Mouse (Mus musculus) gastrocnemius, postnatal 36 days (tissue): ENCODE measurements at regions not wholly inside any gene's neighbourhood (a gene's known extent, or its start where the extent isn't known, plus 50 kb on each side); places are given as distances from the start of the nearest gene placed in this dataset.

Experiments
- DNase-seq, 2 experiments: peaks; one replicate each; pipeline ENCODE4 v3.0.0; 2022
- intact Hi-C: fragments of 180-260 bp; cut with DNase I; formaldehyde crosslinking; loops from one replicate; pipeline ENCODE4 v1.15.1; 2025

DNA sequence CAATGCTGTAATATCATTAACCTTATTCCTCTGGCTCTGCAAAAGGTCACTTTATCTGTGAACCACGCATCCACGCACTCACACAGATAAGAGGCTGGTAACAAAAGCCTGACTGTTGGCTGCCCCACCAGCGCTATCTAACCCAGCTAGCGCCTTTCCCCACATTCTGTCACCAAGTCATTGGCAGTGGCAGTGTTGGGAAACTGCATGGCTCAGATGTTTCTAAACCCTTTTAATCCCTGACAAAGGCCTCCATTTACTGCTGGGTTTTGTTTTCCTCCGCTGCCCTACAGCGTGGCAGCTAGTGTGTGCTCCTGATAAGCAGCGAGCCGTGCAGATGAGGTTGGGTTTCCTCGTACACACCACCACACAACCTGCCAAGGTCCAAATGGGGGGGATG lies 55.7 kb downstream of the Id4 start:
- no peak for DNase-seq
- intact Hi-C loops: no loop called here

GRCm38 (mm10) chr13:48317457-48317856 lies 56.4 kb downstream of the Id4 start:
- intact Hi-C loops: no loop called here
- no peak for DNase-seq

DNA sequence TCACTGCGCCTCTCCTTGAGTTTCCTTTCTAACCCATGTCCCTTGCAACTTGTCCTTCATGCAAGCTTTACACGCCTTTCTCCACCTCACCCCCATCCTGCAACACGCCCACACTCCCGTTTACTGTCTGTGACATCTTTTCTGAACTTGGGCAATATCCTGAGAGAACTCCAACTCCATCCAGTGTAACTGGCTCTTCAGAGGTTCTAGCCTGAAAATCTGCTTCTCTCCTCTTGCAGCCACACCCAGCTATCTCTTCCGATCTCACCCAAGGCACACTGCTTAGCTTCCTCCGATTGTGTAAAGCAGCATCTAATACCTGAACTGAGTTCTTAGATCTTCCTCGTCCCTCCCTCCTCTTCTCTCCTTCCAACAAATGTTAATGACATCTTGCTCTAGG lies 58.0 kb downstream of the Id4 start:
- intact Hi-C loops: no loop called here
- no peak for DNase-seq

DNA sequence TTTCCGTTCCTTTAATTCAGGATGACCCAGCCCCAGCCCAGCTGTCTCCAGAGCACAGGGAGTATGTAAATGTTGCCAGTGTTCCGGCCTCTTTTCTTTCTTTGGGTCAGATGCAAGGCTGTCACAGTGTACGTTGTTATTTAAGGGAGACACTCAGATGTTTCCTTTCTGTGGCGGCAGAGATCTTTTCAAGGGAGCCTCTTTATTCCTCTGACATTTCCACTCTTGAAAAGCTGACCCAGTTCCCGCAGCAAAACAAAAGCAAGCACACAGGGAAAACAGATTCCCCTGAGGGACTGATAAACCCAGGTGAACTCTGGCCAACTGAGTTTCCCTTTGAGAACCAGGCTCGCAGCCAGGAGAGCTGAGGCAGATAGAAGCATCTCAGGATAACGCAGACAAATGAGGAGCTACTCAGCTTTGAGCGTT lies 63.3 kb downstream of the Id4 start:
- no peak for DNase-seq
- intact Hi-C loops: no loop called here

DNA sequence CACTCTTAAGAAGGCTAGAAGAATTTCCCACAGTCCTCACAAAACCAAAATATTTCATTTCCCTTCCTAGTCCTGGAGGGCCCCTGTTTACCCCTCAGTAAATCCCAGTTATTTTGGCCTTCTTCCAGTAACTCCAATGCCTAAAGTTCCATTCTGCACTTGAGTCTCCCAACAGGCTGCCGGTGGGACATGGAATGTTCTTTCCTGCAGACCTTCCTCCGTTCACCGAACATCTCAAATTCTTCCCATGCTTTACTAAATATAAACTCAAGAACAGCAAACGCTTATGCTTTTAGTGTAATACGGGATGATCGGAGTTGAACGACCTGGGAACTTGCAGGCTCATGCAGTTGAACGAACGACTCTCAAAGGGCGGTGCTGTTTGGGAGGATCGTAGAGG lies 69.6 kb downstream of the Id4 start:
- intact Hi-C loops: no loop called here

DNA sequence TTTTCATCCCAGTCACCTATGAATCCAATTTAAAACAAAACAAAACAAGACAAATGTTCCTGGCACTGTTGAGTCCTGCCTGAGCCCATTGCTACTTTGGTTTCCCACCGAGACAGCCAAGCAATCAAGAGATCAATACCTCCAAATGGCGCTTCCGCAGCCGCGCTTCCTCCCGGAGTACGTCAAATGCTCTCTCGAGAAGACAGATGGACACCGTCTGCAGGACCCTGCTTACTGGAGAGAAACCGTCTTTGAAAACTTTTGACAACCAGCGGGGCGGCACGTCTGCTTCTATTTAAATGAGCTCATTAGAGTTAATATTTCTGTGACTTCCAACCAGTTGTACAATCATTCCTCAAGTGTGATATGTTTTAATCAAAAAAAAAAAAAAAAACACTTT lies 75.1 kb downstream of the Id4 start:
- intact Hi-C loops: no loop called here

More for the DNA sequence above, 69.6 kb downstream of the Id4 start:
- no peak for DNase-seq

GRCm38 (mm10) chr13:48336602-48337001 lies 75.6 kb downstream of the Id4 start:
- intact Hi-C loops: no loop called here

More for the DNA sequence above, 75.1 kb downstream of the Id4 start:
- no peak for DNase-seq

DNA sequence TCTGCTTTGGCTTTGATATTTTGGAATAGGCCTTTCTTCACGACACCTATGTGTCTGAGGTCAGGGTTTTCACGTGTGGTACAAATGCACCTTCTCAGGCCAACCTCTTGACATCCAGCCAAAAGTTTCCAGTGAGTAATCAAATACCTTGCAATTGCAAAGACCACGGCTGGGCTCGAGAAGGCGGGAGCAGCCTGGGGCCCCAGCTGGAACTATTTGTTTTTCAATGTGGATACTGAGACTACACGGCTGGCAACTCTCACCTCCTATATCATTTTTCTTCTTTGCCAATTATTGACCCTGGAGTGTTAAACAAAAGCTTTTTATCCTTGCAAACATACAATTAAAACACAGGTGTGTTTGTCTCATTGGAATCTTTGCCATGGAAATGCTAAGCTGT lies 77.5 kb downstream of the Id4 start:
- intact Hi-C loops: no loop called here
- no peak for DNase-seq

More at GRCm38 (mm10) chr13:48336602-48337001, 75.6 kb downstream of the Id4 start:
- no peak for DNase-seq

GRCm38 (mm10) chr13:48350124-48350523 lies 89.1 kb downstream of the Id4 start:
- no peak for DNase-seq
- intact Hi-C loops: no loop called here

DNA sequence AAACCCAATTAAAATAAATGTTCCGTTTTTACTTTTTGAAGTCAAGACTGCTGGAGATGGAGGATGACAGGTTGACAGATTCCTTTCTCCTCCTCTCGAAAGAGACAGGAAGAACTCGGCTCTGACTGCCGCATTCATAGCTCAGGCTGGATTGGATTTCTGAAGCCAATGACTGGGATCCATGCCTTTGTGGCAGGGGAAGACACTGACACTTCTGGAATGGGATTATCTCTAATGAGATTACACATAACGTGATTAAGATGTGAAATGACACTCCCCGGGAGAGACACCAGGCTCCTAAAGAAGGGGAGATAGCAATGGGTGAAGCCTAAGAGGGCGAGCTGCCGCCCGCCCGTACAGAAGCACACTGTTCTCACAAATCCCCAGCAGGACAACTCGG lies 89.9 kb downstream of the Id4 start:
- intact Hi-C loops: no loop called here
- no peak for DNase-seq

GRCm38 (mm10) chr13:48357118-48357517 lies 96.1 kb downstream of the Id4 start:
- intact Hi-C loops: no loop called here
- no peak for DNase-seq

DNA sequence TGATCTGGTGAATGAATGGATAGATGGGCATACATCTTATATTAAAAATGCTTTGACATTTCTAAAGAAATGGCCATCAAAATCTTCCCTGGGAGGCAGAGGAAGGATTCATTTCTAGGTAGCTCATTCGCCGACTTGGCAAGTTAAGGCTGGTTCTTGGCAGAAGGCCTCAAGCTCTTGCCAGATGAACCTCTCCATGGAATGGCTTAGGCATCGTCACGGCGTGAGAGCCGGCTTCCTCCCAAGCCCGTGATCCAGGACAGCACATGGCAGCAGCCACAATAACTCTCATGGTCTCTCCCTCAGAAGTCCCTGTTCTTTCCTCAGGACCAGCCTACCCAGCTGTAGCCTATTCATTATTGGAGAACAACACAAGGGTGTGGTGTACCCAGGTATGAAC lies 96.6 kb downstream of the Id4 start:
- intact Hi-C loops: no loop called here
- DNase-seq: peak in 1 of 2 experiments; percentile 16

DNA sequence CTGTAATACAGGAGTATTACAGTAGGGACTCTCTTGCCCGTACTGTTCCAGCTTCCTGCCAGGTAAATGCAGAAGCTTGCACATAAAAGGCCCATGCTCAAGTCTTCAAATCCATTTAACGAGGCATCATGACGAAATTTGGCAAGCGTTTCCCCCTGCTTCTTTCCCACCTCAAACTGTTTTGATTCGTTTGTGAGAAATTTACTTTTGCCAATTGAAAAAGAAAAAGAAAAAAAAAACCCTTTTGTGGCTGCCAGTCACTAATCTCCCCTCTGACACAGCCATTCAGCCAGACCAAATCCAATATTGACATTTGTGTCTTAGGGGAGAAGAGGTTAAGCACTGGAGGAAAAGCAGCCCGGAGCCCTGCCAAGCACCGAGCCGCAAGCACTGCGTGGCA lies 110.0 kb downstream of the Id4 start:
- intact Hi-C loops: no loop called here
- DNase-seq: no peak

GRCm38 (mm10) chr13:48376405-48376804 lies 115.4 kb downstream of the Id4 start:
- DNase-seq: no peak
- intact Hi-C loops: no loop called here

- intact Hi-C loops: no loop called here
- DNase-seq: no peak
These were observed 122.8 kb downstream of the Id4 start for GRCm38 (mm10) chr13:48383580-48384445.

DNA sequence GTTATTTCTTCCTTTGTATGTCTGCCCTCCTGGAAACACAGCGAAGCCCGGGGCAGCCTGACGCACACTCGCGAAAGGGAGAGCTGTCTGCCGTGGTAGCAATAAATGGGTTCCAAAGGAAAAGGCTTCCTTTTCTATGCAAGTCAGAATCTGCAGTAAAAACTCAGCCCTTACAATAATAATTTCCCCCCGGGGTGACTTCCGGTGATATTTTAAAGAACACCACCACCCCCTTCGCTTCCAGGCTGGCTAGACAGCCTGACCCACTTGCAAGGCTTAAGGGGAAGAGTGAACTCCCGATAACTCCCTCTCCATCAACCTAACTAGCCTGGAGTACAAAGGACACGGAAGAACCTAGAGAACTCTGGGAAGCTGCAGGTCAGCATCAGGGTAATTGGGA lies 123.9 kb downstream of the Id4 start:
- intact Hi-C loops: no loop called here

DNA sequence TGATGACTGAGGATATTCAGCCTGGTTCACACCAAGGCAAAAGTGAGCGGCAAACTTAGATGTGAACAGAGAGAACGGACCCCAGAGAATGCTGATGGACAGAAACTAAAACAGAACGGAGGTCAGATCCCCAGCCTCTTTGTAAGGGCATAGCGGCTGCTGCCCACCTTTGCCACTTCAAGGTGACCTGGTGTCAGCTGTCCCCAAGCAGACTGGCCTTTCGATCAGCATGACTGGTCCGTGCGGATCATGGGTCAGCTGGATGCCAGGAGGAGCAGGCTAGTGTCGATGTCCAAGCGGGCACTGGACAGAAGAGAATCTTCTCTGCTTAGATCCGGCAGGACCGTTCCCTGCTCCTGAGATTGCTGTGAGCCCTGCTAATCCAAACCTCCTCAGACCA lies 122.1 kb downstream of the Zfp169 start:
- no peak for DNase-seq
- intact Hi-C loops: no loop called here

More for the DNA sequence above, 123.9 kb downstream of the Id4 start:
- DNase-seq: no peak

DNA sequence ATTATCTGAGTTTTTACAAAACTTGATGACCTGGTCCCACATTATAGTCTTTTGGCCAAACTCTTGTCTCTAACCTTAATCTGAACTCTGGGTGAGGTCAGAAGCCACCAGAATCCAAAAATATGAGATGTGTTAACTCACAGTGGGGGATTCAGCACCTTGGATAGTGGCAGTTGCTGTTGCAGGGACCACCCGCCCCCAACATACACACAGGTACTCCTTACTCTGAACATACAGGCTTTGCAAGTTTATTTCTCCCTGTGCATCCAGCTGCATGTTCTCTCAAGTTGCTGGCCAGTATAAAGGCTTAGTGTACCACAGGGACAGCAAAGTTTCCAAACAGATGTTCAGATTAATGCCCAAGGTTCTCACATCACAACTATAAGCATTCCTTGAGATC lies 115.5 kb downstream of the Zfp169 start:
- intact Hi-C loops: no loop called here
- no peak for DNase-seq

GRCm38 (mm10) chr13:48398617-48399016 lies 114.6 kb downstream of the Zfp169 start:
- no peak for DNase-seq
- intact Hi-C loops: no loop called here

DNA sequence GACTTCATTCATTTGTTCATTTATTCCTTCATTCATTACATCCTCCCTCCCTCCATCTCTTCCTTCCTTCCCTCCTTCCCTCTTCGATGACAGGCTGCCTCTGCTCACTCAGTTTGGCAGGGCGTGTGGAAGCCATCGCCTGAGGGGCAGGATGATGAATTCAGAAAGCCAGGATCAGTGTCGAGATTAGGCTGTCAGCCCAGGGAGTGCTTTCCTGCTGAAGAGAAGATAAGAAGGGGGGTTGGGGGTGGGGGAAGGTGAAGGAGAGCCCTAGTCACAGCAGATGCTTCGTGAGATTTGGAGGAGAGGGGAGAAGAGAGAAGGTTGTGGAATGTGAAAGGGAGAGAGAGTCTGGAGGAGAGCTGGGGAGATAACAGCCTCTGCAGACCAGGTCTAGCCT lies 110.9 kb downstream of the Zfp169 start:
- intact Hi-C loops: no loop called here
- DNase-seq: no peak

GRCm38 (mm10) chr13:48422438-48423329 lies 90.6 kb downstream of the Zfp169 start:
- intact Hi-C loops: no loop called here

DNA sequence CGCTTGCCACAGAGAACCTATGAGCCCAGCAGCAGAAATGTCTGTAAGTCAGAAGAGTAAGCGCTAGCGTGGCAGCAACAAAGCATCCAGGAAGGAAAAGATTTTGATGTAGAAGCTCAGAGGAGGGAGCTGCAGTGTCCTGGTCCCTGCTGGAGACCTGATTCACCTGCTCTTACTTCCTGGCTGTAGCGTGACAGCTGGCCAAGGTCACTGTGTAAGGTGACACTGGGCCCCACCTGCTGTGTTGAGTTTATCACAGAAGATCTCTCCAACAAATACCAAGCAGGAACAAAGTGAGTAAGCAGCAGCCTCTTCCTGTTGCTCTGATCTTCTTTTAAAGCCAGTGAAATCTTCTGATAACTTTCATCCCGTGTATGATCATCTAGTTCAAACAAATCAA lies 86.4 kb downstream of the Zfp169 start:
- intact Hi-C loops: no loop called here
- no peak for DNase-seq

More at GRCm38 (mm10) chr13:48422438-48423329, 90.6 kb downstream of the Zfp169 start:
- no peak for DNase-seq
